Mouse (Mus musculus) common myeloid progenitor, adult 5-6 weeks (primary cell): Measurements from ENCODE around the gene Arl15. TPM values are rescaled to one million over a fixed set of nuclear protein-coding genes. Genes with fewer than 3 reads are reported as not detected.

Experiments
- ATAC-seq: replicated peaks from 2 replicates; pipeline ENCODE4 v1.8.0; 2016; ENCODE audit warnings: low read depth, mild to moderate bottlenecking, moderate TSS enrichment, inconsistent platforms; ENCODE audit not compliant: poor library complexity, severe bottlenecking
- total RNA-seq: library from RNA; stranded (forward); fragments of 200-1000, 187-1606 nt; gene quantifications from 2 replicates; pipeline ENCODE4 v1.2.3, GENCODE M21; 2017

The Arl15 gene
- total RNA-seq, 1 experiment from 2014 or later = 18.9 TPM

GRCm38 (mm10) chr13:113799361-113799760 lies 5.1 kb downstream of the Arl15 start:
- ATAC-seq = no peak

GRCm38 (mm10) chr13:113800246-113800645 lies 5.9 kb downstream of the Arl15 start:
- ATAC-seq = peak; percentile 53

- ATAC-seq = no peak
Observed at GRCm38 (mm10) chr13:113802571-113802970, 8.3 kb downstream of the Arl15 start.

- no peak for ATAC-seq
Observed at GRCm38 (mm10) chr13:113811141-113811540, 16.8 kb downstream of the Arl15 start.

- peak; percentile 30 for ATAC-seq
Observed at GRCm38 (mm10) chr13:113811910-113812592, 17.7 kb downstream of the Arl15 start.

- peak; percentile 40 for ATAC-seq
Observed at GRCm38 (mm10) chr13:113812593-113812975, 18.3 kb downstream of the Arl15 start.

GRCm38 (mm10) chr13:113814121-113814520 lies 19.8 kb downstream of the Arl15 start:
- peak; percentile 19; the same call in 1 of the 2 replicates for ATAC-seq

- no peak for ATAC-seq
Observed at GRCm38 (mm10) chr13:113815697-113816420, 21.6 kb downstream of the Arl15 start.

- ATAC-seq = no peak
Observed at GRCm38 (mm10) chr13:113816421-113816810, 22.1 kb downstream of the Arl15 start.

GRCm38 (mm10) chr13:113819006-113819405 lies 24.7 kb downstream of the Arl15 start:
- no peak for ATAC-seq

GRCm38 (mm10) chr13:113820176-113820575 lies 25.9 kb downstream of the Arl15 start:
- ATAC-seq = no peak

- no peak for ATAC-seq
Observed at GRCm38 (mm10) chr13:113821891-113822290, 27.6 kb downstream of the Arl15 start.

GRCm38 (mm10) chr13:113824027-113824426 lies 29.7 kb downstream of the Arl15 start:
- no peak for ATAC-seq

GRCm38 (mm10) chr13:113828633-113829032 lies 34.3 kb downstream of the Arl15 start:
- peak; percentile 81 for ATAC-seq

- ATAC-seq = peak; percentile 92
Observed at GRCm38 (mm10) chr13:113829079-113829478, 34.8 kb downstream of the Arl15 start.

GRCm38 (mm10) chr13:113830805-113831204 lies 36.5 kb downstream of the Arl15 start:
- ATAC-seq = no peak

GRCm38 (mm10) chr13:113832947-113833346 lies 38.6 kb downstream of the Arl15 start:
- ATAC-seq = no peak

- ATAC-seq = no peak
Observed at GRCm38 (mm10) chr13:113835921-113836320, 41.6 kb downstream of the Arl15 start.

- ATAC-seq = no peak
Observed at GRCm38 (mm10) chr13:113838601-113839576, 44.6 kb downstream of the Arl15 start.

- ATAC-seq = 0 out of 2 replicates have a peak, but pooled peaks have one; percentile 27
Observed at GRCm38 (mm10) chr13:113840421-113840820, 46.1 kb downstream of the Arl15 start.
